Mouse (Mus musculus): Measurements from ENCODE around the gene Cmss1. TPM values are rescaled to one million over a fixed set of nuclear protein-coding genes. Genes with fewer than 3 reads are reported as not detected.

Cmss1 gene
- polyA plus RNA-seq, 1 experiment from 2014 or later: 58.1 TPM

DNA sequence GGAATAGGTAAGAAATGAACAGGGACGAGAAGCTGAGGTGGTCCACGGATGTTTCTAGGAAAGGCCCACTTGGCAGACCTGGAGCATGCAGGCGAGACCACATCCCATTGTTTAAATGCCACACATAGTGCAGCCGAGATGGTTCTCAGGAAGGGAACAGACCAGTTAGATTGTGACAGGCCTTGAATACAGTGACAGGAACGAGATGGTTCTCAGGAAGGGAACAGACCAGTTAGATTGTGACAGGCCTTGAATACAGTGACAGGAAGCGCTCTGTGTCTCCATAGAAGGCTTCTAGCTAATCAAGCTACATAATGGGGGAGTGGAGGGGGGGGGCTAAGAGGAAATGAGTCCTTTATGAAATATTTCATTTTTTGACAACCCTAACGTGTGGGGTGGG lies 26.6 kb downstream of the Cmss1 start:
- Histone ChIP-seq H3K9ac (replicated peaks) (no peak overlapping the region), H3K4me2 (no peak overlapping the region), H3K27me3 (no peaks in the 10 kb centered on the region), H3K4me3 (replicated peaks) (no peak overlapping the region), H3K36me3 (no peaks in the 10 kb centered on the region), H3K4me1 (replicated peaks) (peaks cover 3% of the 10 kb centered on the region; the same call in 1 of the 2 replicates), H3K9me3 (no peaks in the 10 kb centered on the region), H3K27ac (0 out of 2 replicates have a peak overlapping the region, but pooled peaks have one; percentile 47)
- WGBS: 76% methylated on average over 7 of the region's 7 CpGs
- no peak for ATAC-seq (ENCODE audit: insufficient number of reproducible peaks, insufficient read depth, low FRiP score, low TSS enrichment, low read depth)

DNA sequence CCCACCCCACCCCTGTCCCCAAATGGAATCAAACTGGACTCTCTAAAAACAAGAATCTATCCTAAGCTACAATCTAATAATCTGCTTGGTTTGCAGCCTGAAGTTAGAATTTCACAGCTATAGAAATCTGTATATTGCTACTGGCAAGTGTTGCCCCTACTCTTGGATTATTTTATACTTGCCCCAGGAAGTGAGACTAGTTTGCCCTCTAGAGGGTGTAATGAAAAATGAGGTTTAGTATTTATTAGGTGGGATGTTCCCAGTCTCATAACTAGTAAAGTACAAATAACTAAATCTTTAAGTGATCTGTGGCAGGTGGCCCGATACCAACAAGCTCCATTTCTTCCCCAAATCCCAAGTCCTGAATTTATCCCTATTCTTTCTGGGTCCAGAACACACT lies 29.1 kb downstream of the Cmss1 start:
- no peak overlapping the region for H3K9ac ChIP-seq (replicated peaks)
- no peaks in the 10 kb centered on the region for H3K36me3 ChIP-seq
- no peaks in the 10 kb centered on the region for H3K27me3 ChIP-seq
- H3K4me1 ChIP-seq (replicated peaks): peaks cover 9% of the 10 kb centered on the region; the same call in 1 of the 2 replicates
- no peak overlapping the region for H3K4me3 ChIP-seq (replicated peaks)
- no peak for ATAC-seq (ENCODE audit: insufficient number of reproducible peaks, insufficient read depth, low FRiP score, low TSS enrichment, low read depth)
- WGBS: 90% methylated on average over 1 of the region's 1 CpGs
- H3K27ac ChIP-seq: no peak overlapping the region
- no peaks in the 10 kb centered on the region for H3K9me3 ChIP-seq
- H3K4me2 ChIP-seq: no peak overlapping the region

DNA sequence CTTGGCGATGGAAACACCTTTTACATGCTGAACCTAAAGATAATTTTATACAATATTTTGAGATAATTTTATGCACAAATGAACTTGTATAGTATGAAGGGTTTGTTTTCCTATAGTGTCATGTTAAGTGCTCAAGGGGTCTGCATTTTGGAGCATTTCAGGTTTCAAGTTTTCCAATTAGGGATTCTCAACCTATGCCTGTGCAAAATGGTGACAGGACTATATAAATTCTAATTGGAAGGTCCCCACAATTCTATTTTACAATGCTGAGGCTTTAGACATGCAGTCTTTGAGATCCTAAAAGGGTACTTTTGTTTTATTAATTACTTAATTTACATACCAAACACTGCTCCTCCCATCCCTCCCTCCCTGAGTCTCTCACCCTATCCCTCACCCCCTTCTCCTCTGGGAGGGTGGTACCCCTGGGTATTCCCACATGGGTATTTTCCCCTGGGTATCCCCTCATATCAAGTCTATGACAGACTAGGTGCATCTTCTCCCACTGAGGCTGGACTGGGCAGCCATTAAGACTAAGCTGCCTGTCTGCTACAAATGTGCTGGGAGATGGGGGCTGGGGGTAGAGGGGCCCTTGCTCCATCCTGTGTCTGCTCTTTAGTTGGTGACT lies 30.8 kb downstream of the Cmss1 start:
- Histone ChIP-seq H3K36me3 (peaks cover 15% of the 10 kb centered on the region), H3K9me3 (no peaks in the 10 kb centered on the region), H3K27ac (no peak overlapping the region), H3K4me1 (replicated peaks) (peaks cover 14% of the 10 kb centered on the region), H3K9ac (replicated peaks) (no peak overlapping the region), H3K4me3 (replicated peaks) (no peak overlapping the region), H3K4me2 (no peak overlapping the region), H3K27me3 (no peaks in the 10 kb centered on the region)
- no peak for ATAC-seq (ENCODE audit: insufficient number of reproducible peaks, insufficient read depth, low FRiP score, low TSS enrichment, low read depth)
- 94% methylated on average over 1 of the region's 1 CpGs for WGBS

DNA sequence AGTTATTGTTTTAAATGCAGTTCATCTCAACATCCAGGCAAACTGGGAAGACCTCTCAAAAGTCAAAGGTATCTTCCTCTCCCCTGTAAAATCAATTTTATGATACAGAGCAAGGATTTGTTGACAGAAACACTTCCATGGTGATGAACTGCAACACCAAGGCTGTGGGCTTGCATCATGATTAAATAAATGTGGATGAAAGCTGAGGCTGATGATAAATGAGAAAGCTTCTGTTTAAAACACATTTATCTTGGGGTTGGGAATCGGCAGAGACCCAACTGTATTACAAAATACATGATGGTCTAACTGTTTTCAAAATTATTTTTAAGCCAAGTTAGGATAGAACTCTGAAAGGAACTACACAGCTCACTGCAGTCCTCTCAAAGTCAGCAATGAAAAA lies 32.8 kb downstream of the Cmss1 start:
- Histone ChIP-seq H3K36me3 (peaks cover 29% of the 10 kb centered on the region), H3K4me2 (no peak overlapping the region), H3K4me3 (replicated peaks) (no peak overlapping the region), H3K27ac (no peak overlapping the region), H3K9ac (replicated peaks) (no peak overlapping the region), H3K4me1 (replicated peaks) (peaks cover 14% of the 10 kb centered on the region), H3K27me3 (no peaks in the 10 kb centered on the region), H3K9me3 (no peaks in the 10 kb centered on the region)
- ATAC-seq (ENCODE audit: insufficient number of reproducible peaks, insufficient read depth, low FRiP score, low TSS enrichment, low read depth): no peak
- 86% methylated on average over 1 of the region's 1 CpGs for WGBS

DNA sequence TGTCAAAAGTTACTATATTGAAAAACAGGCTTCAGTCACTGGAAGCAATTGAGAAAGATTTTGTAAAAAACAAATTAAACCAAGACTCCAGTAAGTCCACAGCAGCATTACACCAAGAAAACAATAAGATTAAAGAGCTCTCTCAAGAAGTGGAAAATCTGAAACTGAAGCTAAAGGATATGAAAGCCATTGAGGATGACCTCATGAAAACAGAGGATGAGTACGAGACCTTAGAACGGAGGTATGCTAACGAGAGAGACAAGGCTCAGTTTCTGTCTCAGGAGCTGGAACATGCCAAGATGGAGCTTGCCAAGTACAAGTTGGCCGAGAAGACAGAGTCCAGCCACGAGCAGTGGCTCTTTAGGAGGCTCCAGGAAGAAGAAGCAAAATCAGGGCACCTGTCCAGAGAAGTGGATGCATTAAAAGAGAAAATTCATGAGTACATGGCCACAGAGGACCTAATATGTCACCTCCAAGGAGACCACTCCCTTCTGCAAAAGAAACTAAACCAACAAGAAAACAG lies 35.8 kb downstream of the Cmss1 start:
- H3K9ac ChIP-seq (replicated peaks): no peak overlapping the region
- no peaks in the 10 kb centered on the region for H3K27me3 ChIP-seq
- no peak for ATAC-seq (ENCODE audit: insufficient number of reproducible peaks, insufficient read depth, low FRiP score, low TSS enrichment, low read depth)
- H3K9me3 ChIP-seq: no peaks in the 10 kb centered on the region
- H3K4me1 ChIP-seq (replicated peaks): peaks cover 14% of the 10 kb centered on the region
- H3K4me3 ChIP-seq (replicated peaks): no peak overlapping the region
- peaks cover 29% of the 10 kb centered on the region for H3K36me3 ChIP-seq
- no peak overlapping the region for H3K4me2 ChIP-seq
- no peak overlapping the region for H3K27ac ChIP-seq
- WGBS: 91% methylated on average over 5 of the region's 5 CpGs

DNA sequence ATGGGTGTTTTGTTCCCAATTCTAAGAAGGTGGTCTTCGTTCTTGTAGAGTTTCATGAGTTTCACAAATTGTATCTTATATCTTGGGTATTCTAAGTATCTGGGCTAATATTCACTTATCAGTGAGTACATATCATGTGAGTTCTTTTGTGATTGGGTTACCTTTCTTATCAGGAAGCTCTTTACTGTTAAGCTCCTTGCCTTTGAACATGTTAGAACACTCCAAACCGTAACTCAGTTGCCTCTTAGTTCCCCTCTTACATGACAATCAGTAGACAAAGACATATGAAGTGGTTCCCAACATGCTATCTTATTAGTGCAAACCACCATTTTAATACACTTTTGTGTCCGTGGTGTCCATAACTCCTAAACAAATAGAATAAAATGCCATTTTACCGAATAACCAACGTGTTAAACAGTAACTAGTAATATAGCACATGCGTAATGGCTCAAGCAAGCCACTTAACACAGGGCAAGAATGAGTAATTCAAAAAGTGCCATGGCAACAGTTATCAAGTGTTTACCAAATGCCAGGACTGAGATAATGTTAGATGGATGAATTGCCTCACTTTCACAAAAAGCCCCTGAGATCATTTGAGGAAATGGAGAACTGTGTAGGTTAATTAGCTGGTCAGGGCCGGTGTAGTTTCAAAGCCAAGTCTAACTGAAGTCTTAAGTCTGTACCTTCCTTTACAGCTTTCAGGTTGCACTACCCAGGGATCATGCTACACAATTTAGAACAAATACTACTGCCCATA lies 37.8 kb downstream of the Cmss1 start:
- no peak for ATAC-seq (ENCODE audit: insufficient number of reproducible peaks, insufficient read depth, low FRiP score, low TSS enrichment, low read depth)

DNA sequence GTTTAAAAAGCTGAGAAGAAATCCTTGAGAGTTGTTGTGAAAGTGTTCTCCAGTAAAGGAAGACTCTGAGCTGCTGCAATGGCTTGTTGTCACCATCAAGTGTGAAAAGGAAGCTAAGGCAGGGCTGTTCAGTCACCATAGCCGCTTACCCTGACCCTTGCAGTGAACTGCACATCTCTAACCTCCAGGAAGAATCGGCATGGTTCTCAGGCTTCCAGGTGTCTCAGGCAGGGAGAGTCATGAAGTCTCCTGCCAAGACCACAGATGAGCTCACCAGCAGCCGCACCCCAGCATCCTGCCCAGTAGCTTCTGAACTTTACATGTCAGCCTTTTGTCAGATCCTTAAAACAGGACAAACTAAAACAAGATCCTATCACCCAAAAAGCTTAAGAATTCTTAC lies 40.4 kb downstream of the Cmss1 start:
- no peak overlapping the region for H3K4me3 ChIP-seq (replicated peaks)
- no peak overlapping the region for H3K4me2 ChIP-seq
- no peaks in the 10 kb centered on the region for H3K4me1 ChIP-seq (replicated peaks)
- H3K9me3 ChIP-seq: no peaks in the 10 kb centered on the region
- H3K27me3 ChIP-seq: no peaks in the 10 kb centered on the region
- no peak for ATAC-seq (ENCODE audit: insufficient number of reproducible peaks, insufficient read depth, low FRiP score, low TSS enrichment, low read depth)
- H3K9ac ChIP-seq (replicated peaks): no peak overlapping the region
- WGBS: 79% methylated on average over 3 of the region's 3 CpGs
- H3K36me3 ChIP-seq: peaks cover 23% of the 10 kb centered on the region
- no peak overlapping the region for H3K27ac ChIP-seq

More for the DNA sequence above, 37.8 kb downstream of the Cmss1 start:
- no peak overlapping the region for H3K9ac ChIP-seq (replicated peaks)
- peaks cover 14% of the 10 kb centered on the region for H3K4me1 ChIP-seq (replicated peaks)
- H3K4me3 ChIP-seq (replicated peaks): no peak overlapping the region
- peaks cover 29% of the 10 kb centered on the region for H3K36me3 ChIP-seq
- H3K27ac ChIP-seq: no peak overlapping the region
- WGBS: 93% methylated on average over 7 of the region's 7 CpGs
- H3K27me3 ChIP-seq: no peaks in the 10 kb centered on the region
- H3K4me2 ChIP-seq: no peak overlapping the region
- no peaks in the 10 kb centered on the region for H3K9me3 ChIP-seq

DNA sequence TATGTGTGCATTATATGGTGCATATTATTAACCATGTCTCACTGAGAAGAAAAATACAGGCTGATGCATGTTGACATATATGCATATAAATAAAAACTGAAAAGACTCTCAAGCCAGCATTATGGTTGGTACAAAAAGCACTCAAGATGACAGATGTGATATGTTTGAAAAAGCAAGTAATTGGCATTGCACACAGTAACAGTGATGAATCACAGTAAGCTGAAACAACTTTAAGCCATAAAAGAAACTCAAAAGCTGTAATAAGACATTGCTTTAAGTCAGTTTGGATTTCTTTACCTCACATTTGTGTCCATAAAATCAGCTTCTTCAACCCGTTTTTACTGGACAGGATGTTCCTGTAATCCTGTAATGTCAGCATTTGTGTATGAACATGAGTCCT lies 41.9 kb downstream of the Cmss1 start:
- Histone ChIP-seq H3K27me3 (no peaks in the 10 kb centered on the region), H3K4me2 (no peak overlapping the region), H3K27ac (no peak overlapping the region), H3K4me1 (replicated peaks) (no peaks in the 10 kb centered on the region), H3K9me3 (no peaks in the 10 kb centered on the region), H3K36me3 (peaks cover 10% of the 10 kb centered on the region), H3K4me3 (replicated peaks) (no peak overlapping the region), H3K9ac (replicated peaks) (no peak overlapping the region)
- no peak for ATAC-seq (ENCODE audit: insufficient number of reproducible peaks, insufficient read depth, low FRiP score, low TSS enrichment, low read depth)
- WGBS: 65% methylated on average over 1 of the region's 1 CpGs

DNA sequence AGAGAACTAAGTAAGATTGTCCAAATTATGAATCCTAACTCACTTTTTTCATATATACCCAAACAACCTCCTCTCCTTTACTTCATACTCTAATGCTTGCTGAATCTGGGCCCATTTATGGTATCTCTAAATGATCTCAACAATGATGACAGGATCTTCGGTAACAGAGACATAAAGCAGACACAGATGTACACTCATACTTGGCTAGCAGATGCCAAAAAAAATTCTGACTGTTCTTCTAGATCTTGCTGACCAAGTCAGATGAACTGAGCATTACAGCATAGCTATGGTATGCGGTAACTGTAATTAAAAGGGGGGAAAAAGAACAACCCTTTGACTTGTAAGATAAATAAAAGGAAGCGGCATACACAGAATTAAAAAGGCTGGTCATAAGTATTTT lies 43.2 kb downstream of the Cmss1 start:
- H3K4me2 ChIP-seq: no peak overlapping the region
- no peaks in the 10 kb centered on the region for H3K27me3 ChIP-seq
- H3K4me3 ChIP-seq (replicated peaks): no peak overlapping the region
- H3K4me1 ChIP-seq (replicated peaks): no peaks in the 10 kb centered on the region
- ATAC-seq (ENCODE audit: insufficient number of reproducible peaks, insufficient read depth, low FRiP score, low TSS enrichment, low read depth): no peak
- 75% methylated on average over 3 of the region's 3 CpGs for WGBS
- no peak overlapping the region for H3K27ac ChIP-seq
- no peak overlapping the region for H3K9ac ChIP-seq (replicated peaks)
- no peaks in the 10 kb centered on the region for H3K9me3 ChIP-seq
- peaks cover 6% of the 10 kb centered on the region; the same call in 1 of the 2 replicates for H3K36me3 ChIP-seq

DNA sequence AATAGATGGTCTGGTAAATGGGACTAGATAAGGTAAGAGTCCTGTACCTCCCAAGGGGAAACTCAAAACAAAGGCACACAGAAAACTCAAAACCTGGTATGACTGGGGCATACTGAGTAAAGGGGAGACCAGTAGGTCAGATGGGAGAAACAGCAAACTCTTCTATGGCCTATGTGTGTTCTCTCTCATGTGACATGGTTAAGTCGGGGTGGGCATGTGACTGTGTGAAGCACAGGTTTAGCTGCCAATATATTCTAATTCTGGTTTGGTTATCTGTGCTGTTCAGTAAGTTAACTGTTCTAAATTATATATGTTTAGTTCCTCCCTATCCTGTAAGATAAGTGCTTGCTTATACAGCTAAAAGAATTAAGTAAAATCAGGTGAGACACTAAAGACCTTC lies 46.5 kb downstream of the Cmss1 start:
- no peak for ATAC-seq (ENCODE audit: insufficient number of reproducible peaks, insufficient read depth, low FRiP score, low TSS enrichment, low read depth)
- H3K9me3 ChIP-seq: no peaks in the 10 kb centered on the region
- peaks cover 6% of the 10 kb centered on the region; the same call in 1 of the 2 replicates for H3K36me3 ChIP-seq
- H3K4me3 ChIP-seq (replicated peaks): no peak overlapping the region
- no peak overlapping the region for H3K4me2 ChIP-seq
- no peak overlapping the region for H3K27ac ChIP-seq
- WGBS: 88% methylated on average over 1 of the region's 1 CpGs
- peaks cover 6% of the 10 kb centered on the region; the same call in 1 of the 2 replicates for H3K4me1 ChIP-seq (replicated peaks)
- H3K27me3 ChIP-seq: no peaks in the 10 kb centered on the region
- no peak overlapping the region for H3K9ac ChIP-seq (replicated peaks)

DNA sequence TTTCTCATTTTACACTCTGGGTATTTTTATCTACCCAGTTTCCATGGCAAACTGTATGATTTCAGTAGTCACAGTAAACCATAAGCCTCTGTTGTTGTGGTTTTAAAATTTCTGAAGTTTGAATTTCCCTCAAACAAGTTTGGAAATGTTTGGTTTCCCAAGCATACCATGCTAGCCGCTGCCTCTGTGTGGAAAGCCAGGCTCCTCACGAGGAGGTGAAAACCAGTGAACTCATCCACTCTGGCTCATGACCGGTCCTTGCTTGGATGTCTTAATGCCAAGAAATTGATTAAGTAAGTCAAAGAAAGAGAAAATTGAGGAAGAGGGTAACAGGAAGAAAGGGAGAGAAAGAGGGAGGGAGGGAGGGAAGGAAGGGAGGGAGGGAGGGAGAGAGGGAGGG lies 48.4 kb downstream of the Cmss1 start:
- peaks cover 9% of the 10 kb centered on the region; the same call in 1 of the 2 replicates for H3K36me3 ChIP-seq
- no peak overlapping the region for H3K4me3 ChIP-seq (replicated peaks)
- no peak for ATAC-seq (ENCODE audit: insufficient number of reproducible peaks, insufficient read depth, low FRiP score, low TSS enrichment, low read depth)
- no peak overlapping the region for H3K27ac ChIP-seq
- no peak overlapping the region for H3K9ac ChIP-seq (replicated peaks)
- WGBS: 86% methylated on average over 3 of the region's 3 CpGs
- H3K27me3 ChIP-seq: no peaks in the 10 kb centered on the region
- H3K4me1 ChIP-seq (replicated peaks): peaks cover 11% of the 10 kb centered on the region; the same call in 1 of the 2 replicates
- H3K9me3 ChIP-seq: no peaks in the 10 kb centered on the region
- H3K4me2 ChIP-seq: no peak overlapping the region
